Mouse (Mus musculus) limb, embryonic 11.5 days (tissue): ENCODE results near the gene Nxt1. TPM values are rescaled to one million over a fixed set of nuclear protein-coding genes. Genes with fewer than 3 reads are reported as not detected.

Experiments used
- ATAC-seq: fragments of 200-750 bp; cut with Nextera tagmentation; 2 replicates; pipeline ENCODE4 v1.8.0; 2017; ENCODE audit warnings: low read depth; ENCODE audit not compliant: insufficient number of reproducible peaks, low FRiP score, low TSS enrichment
- DNase-seq: peaks from one replicate; pipeline ENCODE4 v3.0.0-alpha.2; 2015; ENCODE audit warnings: low spot score
- H3K27ac ChIP-seq: fragments of 300-500 bp; sonication (generic); replicated peaks from 2 replicates; pipeline ENCODE4 v1.5.1; 2014; ENCODE audit warnings: low read depth, mild to moderate bottlenecking, low read length
- H3K27me3 ChIP-seq: fragments of 300-500 bp; sonication (generic); 2 replicates; pipeline ENCODE4 v1.6.1; 2014; ENCODE audit warnings: mild to moderate bottlenecking, low read length, mixed read lengths; ENCODE audit not compliant: control insufficient read depth, insufficient read depth
- H3K36me3 ChIP-seq: fragments of 300-500 bp; sonication (generic); 2 replicates; pipeline ENCODE4 v1.6.1; 2014; ENCODE audit warnings: mild to moderate bottlenecking, low read length, moderate library complexity, mixed read lengths; ENCODE audit not compliant: control insufficient read depth, insufficient read depth
- H3K4me1 ChIP-seq: fragments of 300-500 bp; sonication (generic); 2 replicates; pipeline ENCODE4 v1.6.1; 2014; ENCODE audit warnings: low read length, mixed read lengths; ENCODE audit not compliant: control insufficient read depth, insufficient read depth
- H3K4me2 ChIP-seq: fragments of 300-500 bp; sonication (generic); 2 replicates; pipeline ENCODE4 v1.6.1; 2014; ENCODE audit warnings: low read depth, mild to moderate bottlenecking, moderate library complexity; ENCODE audit not compliant: severe bottlenecking
- H3K4me3 ChIP-seq: fragments of 300-500 bp; sonication (generic); 2 replicates; pipeline ENCODE4 v1.5.1; 2014; ENCODE audit warnings: low read depth, low read length
- H3K9ac ChIP-seq: fragments of 300-500 bp; sonication (generic); 2 replicates; pipeline ENCODE4 v1.6.1; 2014; ENCODE audit warnings: mild to moderate bottlenecking, low read length
- H3K9me3 ChIP-seq: fragments of 300-500 bp; sonication (generic); 2 replicates; pipeline ENCODE4 v1.6.1; 2016; ENCODE audit warnings: low read length; ENCODE audit not compliant: control insufficient read depth
- WGBS: fragments of 180-500 bp; shearing (Covaris S2); extraction: QIAGEN DNeasy Blood & Tissue Kit; methylation state at CpG from one replicate; pipeline ENCODE4 v1.1.7; 2014; 5-methylcytosine and 5-hydroxymethylcytosine counted together
- polyA plus RNA-seq: library from polyadenylated mRNA; unstranded; fragments of >200 nt; fragmentation: Nextera tagmentation; extraction: Ambion mirVana; gene quantifications from 2 replicates; pipeline ENCODE4 v1.2.1, GENCODE M21; 2014

Gene Nxt1
- polyA plus RNA-seq, 1 experiment from 2014 or later = 133 TPM

DNA sequence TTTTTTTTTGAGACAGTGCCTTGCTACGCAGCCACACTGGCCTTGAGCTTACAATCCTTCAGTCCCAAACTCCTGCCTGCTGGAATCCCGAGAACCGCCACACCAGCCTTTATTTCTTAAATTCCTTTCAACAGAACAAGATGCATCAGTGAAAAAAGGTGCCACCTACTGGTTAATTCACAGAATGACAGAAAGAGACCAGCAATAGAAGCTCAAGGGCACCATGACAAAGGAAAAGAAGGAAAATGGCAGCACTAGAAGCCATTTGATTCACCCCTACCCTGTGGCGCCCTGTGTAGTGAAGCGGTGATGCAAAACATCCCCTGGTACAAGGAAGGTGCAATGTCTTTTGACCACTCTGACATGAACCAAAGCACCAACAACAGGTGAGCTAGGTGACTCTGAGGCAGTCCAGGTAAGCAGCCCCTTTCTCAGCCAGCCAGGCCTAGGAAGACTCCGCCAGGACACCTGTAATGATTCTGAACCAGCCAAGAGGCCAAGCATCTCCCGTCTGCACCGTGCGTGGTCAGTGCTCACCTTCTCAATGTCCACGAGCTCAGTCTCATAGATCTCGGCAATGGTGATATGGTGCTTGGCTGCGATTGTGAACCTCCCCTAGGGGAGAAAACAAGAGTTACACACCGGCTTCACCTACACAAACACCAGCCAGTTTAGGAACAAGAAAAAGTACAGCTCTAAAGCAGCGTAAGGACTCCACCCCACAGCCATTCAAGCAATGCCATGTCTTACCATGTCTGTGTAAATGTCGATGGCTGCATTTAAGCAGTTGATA lies 34.2 kb downstream of the Nxt1 start:
- H3K9me3 ChIP-seq = no peaks in the 10 kb centered on the region
- DNase-seq (no peak), ATAC-seq (0 out of 2 replicates have a peak, but pooled peaks have one; percentile 31)
- 87% methylated on average over 15 of the region's 15 CpGs for WGBS
- H3K36me3 ChIP-seq = no peaks in the 10 kb centered on the region
- H3K27me3 ChIP-seq = no peaks in the 10 kb centered on the region
- no peak overlapping the region for H3K4me3 ChIP-seq
- no peak overlapping the region for H3K4me2 ChIP-seq
- no peaks in the 10 kb centered on the region for H3K4me1 ChIP-seq
- H3K27ac ChIP-seq = no peak overlapping the region
- no peak overlapping the region for H3K9ac ChIP-seq

DNA sequence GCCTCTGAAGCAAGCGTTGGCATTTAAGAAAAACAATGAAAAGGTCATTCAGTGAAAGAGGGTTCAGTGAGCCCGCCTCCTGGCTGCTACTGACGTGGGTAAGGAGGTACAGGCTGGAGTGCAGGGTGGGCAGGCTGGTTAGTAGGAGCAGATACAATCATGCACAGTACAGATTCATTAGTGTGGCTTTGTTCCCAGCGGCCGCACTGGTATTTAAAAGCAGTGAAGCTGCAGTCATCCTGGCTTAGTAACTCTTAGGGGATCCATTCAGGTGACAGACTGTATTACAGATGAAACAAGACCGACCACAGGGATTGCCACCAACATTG lies 34.8 kb downstream of the Nxt1 start:
- H3K9ac ChIP-seq = no peak overlapping the region
- no peaks in the 10 kb centered on the region for H3K27me3 ChIP-seq
- H3K27ac ChIP-seq = no peak overlapping the region
- ATAC-seq (no peak), DNase-seq (no peak)
- H3K9me3 ChIP-seq = no peaks in the 10 kb centered on the region
- peaks cover 3% of the 10 kb centered on the region; the same call in 1 of the 2 replicates for H3K36me3 ChIP-seq
- no peak overlapping the region for H3K4me2 ChIP-seq
- WGBS = 87% methylated on average over 6 of the region's 6 CpGs
- H3K4me3 ChIP-seq = no peak overlapping the region
- no peaks in the 10 kb centered on the region for H3K4me1 ChIP-seq

DNA sequence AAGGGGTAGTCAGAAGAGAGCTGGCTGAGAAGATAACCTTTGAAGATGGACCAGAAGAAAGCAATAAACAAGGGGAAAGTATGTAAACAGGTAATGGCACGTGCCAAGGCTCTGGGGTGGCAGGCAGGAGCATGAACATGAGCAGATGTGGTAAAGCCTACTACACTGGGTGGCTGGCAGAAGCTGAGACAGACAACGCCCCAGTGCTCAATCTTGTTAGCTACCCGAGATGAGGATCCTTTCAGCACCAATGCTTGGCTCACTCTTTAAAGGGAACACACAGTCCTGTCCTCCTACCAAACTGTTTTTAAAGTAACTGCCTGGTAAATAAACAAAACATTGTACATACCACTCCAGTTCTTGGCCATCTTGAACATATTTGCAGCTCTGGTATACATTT lies 39.9 kb downstream of the Nxt1 start:
- no peak for ATAC-seq
- H3K9me3 ChIP-seq = no peaks in the 10 kb centered on the region
- no peak overlapping the region for H3K9ac ChIP-seq
- 66% methylated on average over 3 of the region's 3 CpGs for WGBS
- no peak overlapping the region for H3K27ac ChIP-seq
- H3K4me1 ChIP-seq = no peaks in the 10 kb centered on the region
- no peak for DNase-seq
- no peaks in the 10 kb centered on the region for H3K27me3 ChIP-seq
- H3K4me2 ChIP-seq = no peak overlapping the region
- no peak overlapping the region for H3K4me3 ChIP-seq
- peaks cover 3% of the 10 kb centered on the region; the same call in 1 of the 2 replicates for H3K36me3 ChIP-seq

DNA sequence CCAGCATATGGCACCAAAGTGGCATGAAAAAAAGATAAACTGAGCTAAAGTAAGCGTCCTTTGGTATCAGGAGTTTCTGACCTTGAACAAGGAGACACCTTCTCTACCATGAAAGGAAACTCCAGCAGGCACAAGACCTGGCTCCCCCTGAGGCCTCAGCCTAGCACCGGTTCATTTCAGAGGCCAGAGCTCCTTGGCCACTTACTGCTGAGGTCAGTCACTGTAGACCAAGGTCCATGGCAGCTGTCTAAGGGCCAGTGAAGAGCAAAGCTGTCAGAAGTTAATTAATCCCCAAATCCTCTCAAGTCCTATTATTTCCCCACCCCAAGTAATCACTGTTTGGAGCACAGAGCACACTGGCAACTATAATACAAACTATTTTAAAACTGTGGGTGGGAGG lies 44.7 kb downstream of the Nxt1 start:
- H3K4me1 ChIP-seq = no peaks in the 10 kb centered on the region
- H3K4me2 ChIP-seq = no peak overlapping the region
- no peak overlapping the region for H3K27ac ChIP-seq
- no peaks in the 10 kb centered on the region for H3K27me3 ChIP-seq
- H3K9me3 ChIP-seq = no peaks in the 10 kb centered on the region
- no peak for DNase-seq
- no peak overlapping the region for H3K4me3 ChIP-seq
- peaks cover under 1% of the 10 kb centered on the region; the same call in 1 of the 2 replicates for H3K36me3 ChIP-seq
- ATAC-seq = no peak
- 79% methylated on average over 2 of the region's 2 CpGs for WGBS
- no peak overlapping the region for H3K9ac ChIP-seq

DNA sequence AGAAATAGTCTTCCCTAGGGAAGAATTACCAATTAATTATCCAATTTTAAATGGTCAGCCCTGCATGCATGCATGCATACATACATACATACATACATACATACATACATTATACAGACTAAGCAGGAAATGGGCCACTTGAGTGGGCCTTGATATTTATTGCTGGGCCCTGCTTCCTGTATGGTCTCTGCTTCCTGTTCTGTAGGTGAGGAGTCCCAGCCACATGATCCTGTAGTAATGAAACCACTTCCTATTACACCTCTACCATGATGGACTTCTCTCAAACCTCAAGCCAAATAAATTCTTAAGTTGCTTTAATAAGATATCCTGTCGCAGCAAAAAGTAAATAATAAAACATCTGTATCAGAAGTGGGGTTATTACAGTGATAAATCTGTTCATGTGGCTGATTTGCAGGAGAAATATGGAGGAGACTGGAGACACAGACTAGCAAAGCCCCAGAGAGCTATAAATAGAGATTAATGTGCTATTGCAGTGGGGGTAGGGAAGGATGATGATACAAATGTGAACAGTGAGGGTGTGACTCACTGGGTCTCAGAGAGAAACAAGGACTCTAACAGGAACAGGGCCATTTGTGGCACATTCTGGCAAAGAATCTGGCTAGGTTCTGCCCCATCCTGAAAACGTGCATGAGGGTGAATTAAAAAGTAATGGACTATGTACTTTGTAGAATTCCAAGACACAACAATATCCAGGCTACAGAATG lies 47.0 kb downstream of the Nxt1 start:
- no peaks in the 10 kb centered on the region for H3K27me3 ChIP-seq
- H3K9me3 ChIP-seq = no peaks in the 10 kb centered on the region
- WGBS = 82% methylated on average over 2 of the region's 2 CpGs
- H3K9ac ChIP-seq = no peak overlapping the region
- DNase-seq = no peak
- no peak overlapping the region for H3K27ac ChIP-seq
- no peaks in the 10 kb centered on the region for H3K4me1 ChIP-seq
- H3K4me2 ChIP-seq = no peak overlapping the region
- no peak for ATAC-seq
- H3K4me3 ChIP-seq = no peak overlapping the region
- no peaks in the 10 kb centered on the region for H3K36me3 ChIP-seq

Other genes starting within 250 kb of the Nxt1 start
- 5.2 and 5.9 TPM in 2 replicates for gene Cd93, start 229.0 kb upstream of the Nxt1 start, polyA plus RNA-seq
- gene Gzf1, start 8.4 kb downstream of the Nxt1 start, polyA plus RNA-seq = 26.1 and 28.4 TPM in 2 replicates
- 3.1 and 3.2 TPM in 2 replicates for gene Napb, start 59.9 kb downstream of the Nxt1 start, polyA plus RNA-seq
- 0.25 TPM in 1 of 2 replicates, not detected in the other for gene Cstl1, start 77.8 kb downstream of the Nxt1 start, polyA plus RNA-seq
- not detected in 2 replicates for gene Cst11, start 98.9 kb downstream of the Nxt1 start, polyA plus RNA-seq
- not detected in 2 replicates for gene 8030411F24Rik, start 109.4 kb downstream of the Nxt1 start, polyA plus RNA-seq
- not detected in 2 replicates for gene Cst12, start 116.8 kb downstream of the Nxt1 start, polyA plus RNA-seq
- gene Cst8, start 126.2 kb downstream of the Nxt1 start, polyA plus RNA-seq = not detected in 2 replicates
- gene Cst13, start 147.5 kb downstream of the Nxt1 start, polyA plus RNA-seq = not detected in 2 replicates
- gene Cst9, start 162.5 kb downstream of the Nxt1 start, polyA plus RNA-seq = not detected in 2 replicates
- not detected in 2 replicates for gene 9230104L09Rik, start 192.4 kb downstream of the Nxt1 start, polyA plus RNA-seq
- 246 and 272 TPM in 2 replicates for gene Cst3, start 203.1 kb downstream of the Nxt1 start, polyA plus RNA-seq